Mouse (Mus musculus): Measurements from ENCODE around the gene Fbxl17.

Gene Fbxl17

DNA sequence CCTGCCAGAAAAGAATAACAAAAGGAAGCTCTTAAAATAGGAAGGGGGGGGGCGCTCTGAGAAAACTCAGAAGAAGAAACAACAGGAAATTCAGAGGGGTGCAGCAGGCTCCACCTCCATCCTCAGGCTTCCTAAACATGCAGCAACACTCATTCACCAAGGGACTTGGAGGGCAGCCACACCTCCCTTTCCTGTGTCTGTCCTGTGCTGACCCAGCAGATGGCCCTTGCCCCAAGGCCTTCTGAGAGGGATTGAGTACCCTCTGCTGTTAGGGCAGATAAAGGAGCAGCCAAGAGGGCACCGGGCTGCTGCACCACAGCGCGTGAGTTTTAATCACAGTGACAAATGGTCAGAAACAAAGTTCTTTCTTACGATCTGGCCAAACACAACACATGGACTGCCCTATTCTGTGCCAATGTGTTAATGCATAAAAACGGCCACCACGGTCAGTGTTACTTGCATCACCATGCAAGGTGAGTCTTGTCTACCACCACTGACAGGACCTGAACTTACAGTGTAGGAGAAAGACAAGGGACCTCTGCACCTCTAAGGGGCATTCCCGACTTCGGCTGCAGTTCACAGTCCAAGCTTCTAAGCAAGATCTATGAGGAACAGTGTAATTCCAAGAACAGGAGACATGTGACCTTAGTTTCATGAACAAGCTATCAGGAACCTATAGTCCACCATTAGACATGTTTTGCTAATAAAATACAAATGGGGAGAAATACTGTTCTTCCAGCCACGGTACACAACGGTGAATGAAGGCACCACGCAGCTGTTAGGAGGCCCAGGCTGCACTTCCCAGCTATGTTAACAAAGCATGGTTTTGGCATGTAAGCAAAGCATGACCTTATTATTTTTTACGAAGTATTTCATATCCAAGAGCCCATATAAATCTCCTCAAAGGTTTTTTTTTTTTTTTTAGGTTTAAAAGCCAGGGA is 96.8 kb downstream of the Fbxl17 start:
- no peak for DNase-seq

DNA sequence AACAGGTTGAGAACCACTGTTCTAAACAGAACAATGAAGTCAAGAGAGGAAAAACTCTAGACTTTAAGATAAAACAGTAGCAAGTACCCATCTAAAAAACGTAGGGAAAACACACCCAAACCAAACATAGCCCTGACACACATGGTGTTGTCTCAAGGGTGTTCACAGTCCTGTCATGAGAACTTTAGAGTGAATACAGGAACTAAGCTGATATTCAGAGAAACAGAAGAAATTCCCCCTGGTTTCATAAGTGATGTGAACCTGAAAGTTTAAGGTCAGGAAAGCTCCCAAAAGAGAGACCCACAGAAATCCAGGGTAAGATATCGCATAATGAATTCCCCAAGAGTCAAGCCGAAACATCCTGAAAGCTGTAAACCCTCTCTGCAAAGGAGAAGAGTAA is 97.6 kb downstream of the Fbxl17 start:
- DNase-seq, result no peak

DNA sequence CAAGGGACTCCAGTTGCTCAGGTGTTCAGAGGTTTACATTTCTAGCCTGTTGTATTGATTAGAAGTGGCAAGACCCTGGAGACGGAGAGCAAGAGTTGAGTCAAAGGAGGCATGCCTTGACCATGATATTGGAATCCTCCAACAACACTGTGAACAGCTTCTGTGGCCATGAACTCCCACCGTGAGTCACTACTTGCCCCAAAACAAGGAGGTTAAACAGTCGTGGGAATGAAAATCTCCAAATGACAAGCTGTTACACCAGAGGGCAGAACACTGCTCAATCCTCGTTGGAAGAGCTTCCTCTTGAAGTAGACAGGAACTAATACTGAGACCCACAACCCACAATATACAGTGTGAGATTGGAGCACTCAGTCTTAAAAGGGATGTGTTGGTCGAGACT is 99.2 kb downstream of the Fbxl17 start:
- DNase-seq, result no peak

DNA sequence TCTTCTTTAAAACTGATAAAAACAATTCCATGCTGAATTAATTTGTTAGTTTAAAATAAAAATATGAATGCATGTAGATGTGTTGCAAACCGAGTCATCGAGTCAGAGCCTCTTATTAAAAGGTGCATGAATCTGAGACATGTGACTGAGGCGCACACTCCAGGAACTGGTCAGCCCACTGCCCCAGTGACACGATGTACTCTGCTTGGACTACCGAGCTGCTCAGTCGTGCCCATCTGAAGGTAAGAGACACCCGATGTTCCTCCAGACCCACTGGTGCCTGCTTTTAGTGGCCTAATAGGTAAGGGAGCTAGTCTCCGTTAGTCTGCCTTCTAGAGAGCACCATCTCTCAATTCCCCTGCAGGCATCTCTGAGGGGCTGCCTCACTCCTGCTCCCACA is 100.0 kb downstream of the Fbxl17 start:
- DNase-seq, result no peak

DNA sequence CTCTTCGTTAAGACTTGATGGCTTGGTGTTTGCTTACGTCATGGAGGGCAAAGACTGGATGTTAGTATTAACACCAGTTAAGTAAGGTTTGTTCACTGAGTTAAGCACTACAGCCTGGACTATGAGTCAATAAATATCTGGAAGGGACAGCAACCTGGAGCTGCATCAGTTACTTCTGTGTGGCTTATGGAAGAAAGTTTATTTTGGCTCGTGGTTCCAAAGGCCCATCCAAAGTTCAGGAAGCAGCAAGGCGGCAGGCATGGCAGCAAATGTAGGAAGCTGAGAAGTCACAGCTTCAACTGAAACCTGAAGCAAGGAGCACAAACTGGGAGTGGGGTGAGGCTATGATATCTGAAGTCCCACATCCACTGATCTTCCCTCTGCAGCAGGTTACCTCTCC is 108.3 kb downstream of the Fbxl17 start:
- DNase-seq, result no peak

DNA sequence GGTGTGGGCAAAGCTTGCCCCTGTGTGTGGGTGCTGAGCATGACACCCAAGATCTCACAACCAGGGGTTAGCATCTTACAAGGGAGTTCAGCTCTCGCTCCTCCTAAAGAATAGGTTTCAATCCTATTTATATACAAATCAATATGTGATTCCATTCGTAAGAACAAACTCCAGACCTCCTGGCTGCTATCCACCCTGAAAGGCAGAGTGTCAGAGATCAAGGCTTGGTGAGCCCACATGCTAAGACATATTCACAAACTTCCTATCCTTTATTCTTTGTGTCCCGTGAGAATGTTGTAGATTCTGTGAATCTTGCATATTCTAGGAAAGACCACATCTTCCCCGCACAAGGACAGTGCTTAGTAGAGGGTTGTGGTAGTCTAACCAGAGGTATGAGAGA is 108.9 kb downstream of the Fbxl17 start:
- no peak for DNase-seq

DNA sequence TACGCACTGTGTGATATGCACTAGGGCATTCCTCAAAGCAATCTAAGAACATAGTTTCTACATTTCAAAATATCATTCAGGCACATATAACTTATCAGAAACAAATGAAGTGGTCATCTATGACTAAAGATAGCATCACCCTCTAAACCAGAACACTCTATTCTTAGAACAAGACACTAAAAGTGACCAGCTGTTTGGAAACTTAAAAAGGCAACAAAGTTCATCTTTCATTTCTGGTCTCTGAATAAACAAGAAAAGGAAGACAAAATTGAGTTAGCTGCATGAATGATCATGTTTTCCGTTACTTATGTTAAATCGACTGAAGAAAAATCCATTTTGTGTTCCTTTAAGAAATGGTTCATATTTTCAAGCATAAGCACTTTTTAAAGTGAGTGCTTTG is 128.8 kb downstream of the Fbxl17 start:
- no peak for DNase-seq

DNA sequence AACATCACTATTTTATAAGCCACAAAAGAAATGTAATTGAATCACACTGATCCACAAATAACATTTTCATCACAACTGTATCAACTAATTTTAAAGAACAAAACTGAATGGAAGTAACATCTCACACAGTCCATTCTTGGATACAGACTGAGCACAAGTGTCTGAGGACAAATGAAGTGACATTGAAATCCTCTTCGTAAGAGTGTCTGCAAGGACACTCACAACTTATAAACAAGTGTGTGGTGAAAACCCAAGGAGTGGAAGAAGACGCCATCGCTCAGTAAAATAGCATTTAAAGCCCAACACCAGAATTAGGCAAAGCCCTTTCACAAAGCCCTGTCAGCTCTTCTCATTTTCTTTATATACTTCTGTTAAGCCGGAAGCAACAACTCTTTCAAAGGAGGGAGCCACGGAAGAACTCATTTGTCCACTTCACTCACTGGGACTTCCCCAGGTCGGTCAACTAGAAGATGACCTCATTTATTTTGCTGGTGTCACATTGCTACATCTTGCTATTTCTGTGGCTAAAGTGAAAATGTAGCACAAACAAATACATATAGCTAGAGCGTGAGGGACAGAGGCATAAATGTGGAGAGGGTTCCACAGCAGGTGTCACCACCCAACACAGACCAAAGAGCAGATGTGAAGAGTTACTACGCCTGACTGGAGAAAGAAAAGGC is 130.0 kb downstream of the Fbxl17 start:
- DNase-seq, result no peak

DNA sequence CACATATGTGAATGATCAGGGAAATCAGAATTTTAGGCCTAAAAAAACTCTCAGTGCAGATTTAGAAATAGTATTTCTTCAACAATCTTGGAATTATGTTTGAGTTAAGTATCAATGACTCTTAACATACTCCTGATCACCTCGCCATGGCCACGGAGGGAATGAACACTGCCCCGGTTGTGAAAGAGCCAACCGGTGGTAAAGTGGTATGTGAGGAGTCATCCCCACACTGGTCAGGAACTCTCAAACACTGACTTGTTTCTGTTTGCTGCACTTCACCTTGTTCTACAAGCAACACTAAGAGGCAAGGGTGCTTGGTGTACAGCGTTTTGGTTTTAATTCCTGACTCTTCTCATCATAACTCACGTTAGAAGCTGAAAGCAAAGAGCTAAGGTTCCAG is 132.3 kb downstream of the Fbxl17 start:
- DNase-seq, result no peak

DNA sequence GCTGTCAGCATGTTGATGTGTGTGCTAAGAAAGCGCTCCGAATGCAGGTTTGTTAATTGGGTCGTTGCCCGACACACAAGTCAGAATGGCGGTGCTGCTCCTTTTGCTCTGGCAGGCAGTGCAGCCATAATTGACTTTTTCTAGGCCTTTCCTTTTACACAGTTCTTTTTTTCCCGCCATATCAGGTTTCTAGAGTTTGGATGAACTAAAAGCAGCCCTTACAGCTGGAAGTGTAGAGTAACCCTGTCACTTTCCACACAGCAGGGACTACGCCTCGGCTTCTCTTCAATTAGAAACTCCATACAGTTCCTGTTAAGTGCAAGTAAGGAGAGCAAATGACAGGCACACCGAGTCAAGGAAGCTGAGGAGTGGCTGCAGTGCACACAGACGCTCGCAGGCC is 133.8 kb downstream of the Fbxl17 start:
- DNase-seq, result no peak

DNA sequence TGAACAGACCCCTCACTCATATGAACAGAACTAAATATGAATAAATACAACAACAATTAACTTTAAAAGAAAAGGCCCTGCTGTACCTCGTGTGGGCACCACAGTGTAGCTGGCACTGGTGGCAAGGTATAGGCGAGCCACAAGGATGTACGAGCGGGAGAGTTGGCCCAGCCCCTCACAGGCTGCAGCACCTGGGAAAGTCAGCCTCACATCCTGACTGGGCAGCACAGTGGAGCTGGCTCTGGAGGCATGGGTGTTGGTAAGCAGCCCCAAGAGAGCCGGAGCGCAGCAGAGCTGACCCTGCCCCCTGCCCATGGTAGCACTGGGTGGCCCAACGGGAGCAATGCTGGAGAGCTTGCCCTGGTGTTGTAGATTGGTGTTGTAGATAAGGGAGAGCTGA is 135.2 kb downstream of the Fbxl17 start:
- DNase-seq, result no peak

DNA sequence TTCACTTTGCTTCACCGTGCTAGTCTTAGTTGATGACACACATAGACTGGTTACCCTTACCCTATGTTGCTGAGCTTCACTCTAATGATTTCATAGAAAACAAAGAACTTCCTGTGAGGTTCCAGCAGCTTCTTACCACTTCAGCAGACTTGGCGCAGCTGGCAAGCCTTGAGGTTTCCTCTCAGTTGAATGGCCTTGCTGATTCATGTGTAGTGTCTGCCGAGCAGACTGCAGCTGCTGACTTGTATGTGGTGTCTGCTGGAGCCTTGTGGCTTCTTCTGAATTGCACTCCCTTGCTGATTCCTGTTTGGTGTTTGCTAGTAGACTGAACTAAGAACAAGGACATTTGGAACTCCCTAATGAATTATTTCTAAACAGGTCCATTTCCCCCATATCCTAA is 137.6 kb downstream of the Fbxl17 start:
- DNase-seq, result no peak

DNA sequence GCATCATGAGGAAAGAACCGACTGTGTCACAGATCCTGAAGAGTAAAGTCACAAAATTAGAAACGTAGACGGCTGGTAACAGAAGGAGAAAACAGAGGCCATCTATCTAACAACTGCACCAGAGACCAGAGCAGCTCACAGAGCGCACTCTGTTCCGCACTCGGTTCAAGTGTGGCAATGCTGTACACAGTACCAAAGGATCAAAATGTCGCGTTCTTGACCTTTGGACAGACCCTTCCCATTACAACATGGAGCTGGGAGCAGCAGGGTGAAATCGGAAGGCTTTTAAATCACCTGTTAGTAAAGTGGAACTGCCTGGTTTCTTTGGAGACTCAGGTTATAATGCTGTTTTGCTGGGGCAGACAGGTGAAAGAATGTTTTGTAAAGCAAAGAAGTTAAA is 138.1 kb downstream of the Fbxl17 start:
- no peak for DNase-seq

DNA sequence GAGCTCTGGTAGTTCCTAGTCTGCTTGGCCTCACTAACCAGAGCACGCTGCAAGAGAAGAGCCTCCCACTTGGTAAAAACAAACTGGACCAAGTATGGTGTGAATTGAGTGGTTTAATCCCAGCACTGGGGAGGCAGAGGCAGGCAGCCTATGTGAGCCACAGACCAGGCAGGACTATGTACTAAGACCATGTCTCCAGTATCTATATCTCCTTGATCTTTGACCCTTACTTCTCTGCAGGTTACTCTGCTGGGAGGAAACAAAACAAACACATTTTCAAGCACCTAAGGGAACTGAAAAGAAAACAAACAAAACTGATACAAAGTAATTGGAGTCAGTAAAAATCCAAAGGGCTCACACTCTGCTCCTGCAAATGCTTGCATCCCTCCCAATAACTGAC is 141.0 kb downstream of the Fbxl17 start:
- no peak for DNase-seq

DNA sequence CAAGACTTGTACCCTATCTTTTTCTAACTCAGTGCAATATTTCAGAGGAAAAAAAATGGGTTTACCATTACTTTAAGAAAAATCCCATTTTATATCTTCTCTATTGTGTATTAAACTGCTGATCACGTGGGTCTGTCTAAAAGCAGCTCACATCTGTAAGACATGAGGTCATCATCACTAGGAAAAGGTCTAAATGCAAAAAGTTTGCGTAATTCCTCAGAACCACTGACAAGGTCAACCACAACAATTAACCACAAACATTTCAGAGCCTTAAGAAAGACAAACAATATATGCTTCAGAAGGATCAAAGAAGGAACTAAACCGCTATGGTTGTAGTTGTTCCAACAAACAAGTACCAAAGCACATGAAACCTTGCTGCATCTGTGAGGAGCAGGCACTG is 143.6 kb downstream of the Fbxl17 start:
- no peak for DNase-seq

DNA sequence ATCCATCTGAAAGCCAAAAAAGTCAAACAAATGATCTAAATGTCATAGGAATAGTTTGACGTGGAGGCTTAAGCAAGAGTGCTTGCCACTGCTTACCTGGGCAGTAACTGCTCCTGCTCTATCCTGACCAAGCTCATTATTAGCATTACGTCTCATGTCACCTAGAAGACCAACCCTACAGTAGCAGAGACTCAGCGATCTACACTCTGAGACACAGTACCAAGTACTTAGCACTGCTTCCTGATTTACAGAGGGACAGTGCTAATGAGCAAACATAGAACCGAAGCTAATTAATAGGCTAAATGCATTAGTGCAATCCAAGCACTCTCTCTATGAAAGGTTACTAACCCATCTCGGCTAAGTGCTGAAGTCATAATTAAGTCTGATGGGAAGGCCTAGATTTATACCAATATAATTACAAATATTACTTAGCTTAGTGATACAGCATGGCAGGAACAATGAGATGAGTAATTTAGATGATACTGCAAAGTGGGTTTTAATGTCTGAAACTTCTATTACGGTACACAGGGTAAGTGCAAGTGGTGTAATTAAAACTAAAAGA is 147.1 kb downstream of the Fbxl17 start:
- DNase-seq, result no peak

DNA sequence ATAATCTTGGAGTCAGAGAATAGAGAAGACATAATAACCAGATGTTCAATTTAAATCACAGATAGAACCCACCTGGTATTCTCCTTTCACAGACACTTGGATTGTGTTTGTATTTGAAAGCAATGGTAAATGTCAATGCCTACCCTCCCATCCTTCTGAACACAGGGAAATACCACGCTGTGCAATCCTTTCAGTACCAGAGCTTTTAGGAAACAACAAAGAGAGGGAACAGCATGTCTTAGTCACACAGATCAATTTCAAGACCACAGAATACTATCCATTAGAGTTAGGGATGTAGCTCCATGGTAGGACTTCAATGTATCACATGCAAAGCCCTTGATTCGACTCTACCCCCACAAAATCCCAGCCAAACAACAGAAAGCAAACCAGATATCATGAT is 148.1 kb downstream of the Fbxl17 start:
- no peak for DNase-seq

DNA sequence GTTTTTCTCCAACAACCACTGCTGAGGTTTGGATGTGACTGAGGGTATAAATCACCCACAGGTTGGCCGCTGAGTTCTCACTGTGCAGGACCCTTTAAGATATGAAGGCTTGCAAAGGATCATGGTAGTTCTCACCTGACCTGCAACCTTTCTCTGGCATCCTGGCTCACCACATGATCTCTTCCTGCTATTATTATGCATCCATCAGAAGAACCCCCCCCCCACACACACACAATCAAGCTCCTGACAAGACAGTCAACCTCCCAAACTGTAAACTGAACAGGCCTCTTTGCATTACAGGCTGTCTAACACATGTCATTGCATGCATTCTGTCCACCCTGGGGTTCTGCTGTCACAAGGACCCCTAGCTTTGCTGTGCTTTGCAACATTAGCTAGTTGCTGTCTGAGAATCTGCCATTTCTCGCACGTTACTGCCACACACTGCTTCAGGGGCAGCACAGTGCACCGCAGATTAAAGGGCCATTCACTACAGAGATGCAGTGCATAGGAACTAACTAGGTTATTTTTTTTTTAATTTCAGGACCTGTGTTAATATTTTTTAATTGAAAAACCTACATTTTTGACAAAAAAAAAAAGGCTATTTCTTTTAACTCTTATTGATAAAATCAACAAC is 148.8 kb downstream of the Fbxl17 start:
- DNase-seq, result no peak

DNA sequence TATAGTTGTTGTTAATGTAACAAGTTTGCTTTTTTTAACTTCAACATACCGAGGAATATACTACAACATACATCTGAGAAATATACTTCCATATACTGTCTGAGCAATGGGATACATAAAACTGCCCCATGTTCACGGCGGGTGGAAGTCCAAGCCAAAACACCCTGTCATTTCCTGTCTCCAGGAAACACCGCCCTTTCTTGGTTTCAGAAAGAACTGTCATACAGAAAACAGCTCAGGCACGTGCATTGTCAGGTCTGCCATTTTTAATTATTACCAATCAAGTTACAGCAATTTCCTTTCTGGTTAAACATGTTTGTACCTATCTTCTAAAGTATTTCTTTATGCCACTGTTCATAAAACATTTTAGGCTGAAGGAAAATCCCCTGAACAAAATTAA is 155.7 kb downstream of the Fbxl17 start:
- no peak for DNase-seq

DNA sequence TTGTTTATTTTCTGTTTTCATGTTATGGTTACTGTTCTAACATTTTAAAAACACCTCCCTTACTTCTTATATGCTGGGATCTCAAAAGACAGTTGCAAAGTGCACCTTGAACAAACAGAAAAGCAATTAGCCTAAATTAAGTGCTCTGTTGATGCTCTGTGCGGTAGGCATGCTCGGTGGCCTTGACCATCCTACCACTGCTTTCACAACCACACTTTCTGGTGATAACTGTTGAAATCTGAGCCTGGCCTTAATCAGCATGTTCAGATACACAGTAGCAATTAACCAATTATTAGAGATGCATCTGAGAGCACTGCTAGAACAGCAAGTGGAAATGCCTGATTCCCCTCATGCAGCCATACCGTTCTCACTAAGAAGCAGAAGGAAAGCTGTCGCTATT is 156.7 kb downstream of the Fbxl17 start:
- no peak for DNase-seq

DNA sequence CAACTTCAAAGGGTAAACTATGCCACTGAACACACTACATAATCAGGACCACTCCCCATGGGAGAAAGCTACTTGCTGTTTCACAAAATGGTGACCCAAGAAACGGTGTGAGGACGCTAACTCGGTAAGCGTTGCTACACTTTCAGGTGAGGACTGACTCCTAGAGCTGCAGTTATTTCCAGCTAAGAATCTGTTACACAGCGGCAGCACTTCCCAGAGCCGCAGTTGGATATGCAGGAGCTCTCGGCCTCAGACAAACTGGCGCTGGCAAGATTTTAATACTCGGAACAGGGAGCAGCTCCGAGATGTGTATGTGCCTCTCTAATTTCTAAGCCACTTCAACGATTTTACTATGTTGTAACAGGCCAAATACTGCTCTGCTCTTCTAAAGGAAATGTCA is 157.4 kb downstream of the Fbxl17 start:
- DNase-seq, result no peak

DNA sequence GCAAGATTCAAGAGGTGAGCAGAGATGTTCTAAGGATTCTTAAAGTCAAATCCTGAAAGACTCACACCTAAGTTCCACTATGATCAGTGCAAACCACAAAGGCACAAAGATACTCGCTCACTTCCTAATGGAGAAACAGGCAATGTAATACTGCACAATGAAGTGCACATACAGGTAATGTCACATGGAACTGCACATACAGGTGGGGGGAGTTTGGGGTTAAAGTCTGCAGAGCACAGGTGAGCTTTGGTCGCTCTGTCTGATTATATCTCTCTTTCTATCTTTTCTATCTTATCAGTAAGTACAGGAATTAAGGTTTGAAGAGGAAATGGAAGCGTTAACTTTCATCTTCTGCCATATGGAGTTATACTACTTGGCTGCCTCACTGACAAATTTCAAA is 158.6 kb downstream of the Fbxl17 start:
- DNase-seq, result no peak

DNA sequence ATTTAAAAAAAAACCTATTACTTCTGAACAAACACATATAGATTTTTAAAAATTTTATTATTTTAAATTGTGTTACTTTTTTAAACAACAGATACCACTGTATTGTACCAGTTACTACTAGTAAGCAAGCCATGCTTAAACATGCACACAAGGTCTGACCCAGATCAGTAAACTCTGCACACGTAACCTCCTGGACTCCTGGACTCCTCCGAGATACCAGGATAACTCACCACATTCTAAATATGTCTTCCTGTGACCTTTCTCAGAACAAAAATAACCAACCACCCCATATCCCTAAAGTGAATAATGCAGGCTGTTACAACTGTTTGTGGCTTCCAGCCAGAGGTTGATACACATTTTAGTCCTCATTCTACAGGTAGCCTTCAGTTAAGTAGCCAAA is 170.9 kb downstream of the Fbxl17 start:
- DNase-seq, result no peak

DNA sequence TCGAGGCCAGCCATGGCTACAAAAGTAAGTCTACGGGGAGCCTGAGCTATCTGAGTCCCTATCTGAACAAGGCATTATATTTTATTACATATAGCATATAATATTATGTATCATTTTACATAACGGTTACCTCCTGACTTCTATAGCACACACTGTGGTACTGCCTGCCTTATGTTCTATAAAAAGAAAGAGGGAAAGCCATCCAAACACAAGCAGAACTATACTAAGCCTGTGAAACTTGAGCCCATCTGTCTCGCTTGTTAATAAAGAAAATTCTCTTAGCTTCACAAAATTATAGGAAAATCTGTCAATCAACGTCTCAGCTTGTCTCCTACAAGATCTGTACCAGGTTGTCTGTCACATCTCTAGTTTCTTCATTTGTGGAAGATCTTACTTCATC is 173.6 kb downstream of the Fbxl17 start:
- no peak for DNase-seq
